Mouse (Mus musculus): ENCODE measurements around the gene Heatr1.

Gene Heatr1

DNA sequence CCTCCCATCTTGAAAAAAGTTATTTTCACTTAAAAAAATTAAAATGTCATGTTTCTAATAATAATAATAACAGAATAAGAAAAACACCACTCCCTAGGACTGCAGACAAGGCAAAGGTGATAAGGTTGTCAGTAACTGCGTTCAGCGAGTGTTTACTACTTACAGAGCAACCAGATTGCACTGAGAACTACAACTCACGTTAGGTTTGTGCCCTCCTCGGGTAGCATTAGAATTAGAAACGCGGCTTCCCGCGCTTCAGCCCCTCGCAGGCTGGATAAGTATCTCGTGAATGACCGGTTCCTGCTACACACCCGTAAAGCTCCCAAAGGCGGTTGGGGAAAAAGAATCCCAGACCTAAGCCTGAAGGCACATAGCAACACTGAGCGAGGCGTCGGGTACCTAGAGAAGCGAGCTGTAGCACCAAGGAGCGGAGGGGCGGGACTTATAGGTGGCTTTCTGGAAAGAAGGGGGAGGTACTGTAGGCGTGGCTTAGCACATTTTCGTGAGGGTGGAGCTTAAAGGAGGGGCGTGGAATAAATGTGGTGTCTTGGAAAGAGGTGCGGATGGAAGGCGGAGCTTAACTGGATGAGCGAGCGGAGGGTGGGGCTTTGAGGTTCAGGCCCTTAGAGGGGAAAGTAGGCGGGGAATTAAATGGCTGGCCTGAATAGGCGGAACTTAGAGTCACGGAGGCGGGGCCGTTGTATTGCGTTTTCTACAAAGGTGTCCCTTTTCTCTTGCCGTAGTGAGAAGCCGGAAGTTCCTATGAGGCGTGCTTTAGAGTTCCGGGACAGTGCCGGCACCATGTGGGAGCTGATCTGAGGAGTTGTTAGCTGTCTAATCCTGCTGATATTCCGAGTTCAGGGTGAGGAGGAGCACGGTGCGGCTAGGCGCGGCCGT, at the start of gene Heatr1:
Gene Heatr1, plus strand, starts transcription at position 419 of the 897 bp plus-strand sequence.
- CTCF ChIA-PET: interaction anchor here (0.6 to 1.5 kb wide), 2 partner anchors 22 to 137 kb away, joined by 3 to 16 read pairs; partner anchors contain the start of gene Mtr

GRCm38 (mm10) chr13:12346837-12347236, 48.0 kb upstream of the Heatr1 start:
- CTCF ChIA-PET: no interaction called here

- CTCF ChIA-PET: no interaction called here
These were observed 45.5 kb upstream of the Heatr1 start for GRCm38 (mm10) chr13:12349197-12349824.

DNA sequence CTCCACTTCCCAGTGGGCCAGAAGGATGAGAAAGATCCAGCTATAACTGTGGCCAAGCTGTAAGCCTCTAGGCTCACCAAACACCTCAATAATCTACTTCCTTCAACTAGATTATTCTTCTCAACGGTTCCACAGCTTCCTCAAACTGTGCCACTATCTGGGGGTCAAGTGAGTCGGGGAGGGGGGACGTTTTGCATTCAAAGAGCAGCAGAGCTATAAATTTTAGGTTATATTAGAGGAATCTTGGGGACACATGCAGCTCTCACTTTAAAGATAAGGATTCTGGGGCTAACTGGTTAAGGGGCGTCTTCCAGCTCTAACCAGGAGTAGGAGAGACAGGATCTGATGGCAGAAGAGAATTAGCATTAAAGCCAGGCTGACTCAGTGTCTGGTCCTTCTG, 38.6 kb upstream of the Heatr1 start:
- CTCF ChIA-PET: no interaction called here

DNA sequence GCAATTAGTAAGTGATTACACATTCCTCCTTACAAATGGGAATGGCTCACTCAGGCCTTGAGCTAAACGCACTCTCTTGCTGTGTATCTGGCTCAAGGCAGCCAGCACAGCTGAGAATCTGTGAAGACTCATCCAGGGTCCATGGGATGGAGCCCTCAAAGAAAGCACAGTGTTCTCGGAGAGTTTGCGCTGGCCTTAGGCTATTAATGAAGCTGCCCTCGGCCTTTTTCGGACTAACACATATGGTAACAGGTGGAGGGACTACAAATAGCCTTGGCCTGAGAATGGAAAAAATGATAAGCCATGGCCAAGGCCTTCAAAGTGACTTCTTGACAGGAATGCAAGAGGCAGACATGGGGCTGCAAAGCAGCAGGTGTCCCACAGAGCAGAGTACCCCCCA, 37.3 kb upstream of the Heatr1 start:
- CTCF ChIA-PET: interaction anchor here (0.8 kb wide), 1 partner anchor 266 kb away, joined by 12 read pairs; no protein-coding TSS in a partner anchor

DNA sequence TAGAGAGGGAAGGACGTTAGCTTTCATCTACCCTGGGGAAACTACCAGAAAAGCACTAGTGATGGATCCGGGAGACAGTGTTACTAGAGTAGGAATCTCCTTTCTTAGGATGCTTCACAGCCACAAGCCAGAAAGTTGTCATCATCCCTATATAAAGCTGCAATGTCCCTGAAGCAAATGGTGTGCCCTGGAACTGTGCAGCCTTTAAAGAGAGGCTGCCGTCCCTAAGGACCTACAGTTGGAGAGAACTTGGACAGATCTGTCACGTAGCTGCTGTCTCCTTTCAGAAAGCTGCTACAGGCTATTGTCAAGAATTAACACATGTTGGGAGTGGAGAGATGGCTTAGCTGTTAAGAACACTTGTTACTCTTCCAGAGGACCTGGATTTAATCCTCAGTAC, 33.3 kb upstream of the Heatr1 start:
- CTCF ChIA-PET: no interaction called here

DNA sequence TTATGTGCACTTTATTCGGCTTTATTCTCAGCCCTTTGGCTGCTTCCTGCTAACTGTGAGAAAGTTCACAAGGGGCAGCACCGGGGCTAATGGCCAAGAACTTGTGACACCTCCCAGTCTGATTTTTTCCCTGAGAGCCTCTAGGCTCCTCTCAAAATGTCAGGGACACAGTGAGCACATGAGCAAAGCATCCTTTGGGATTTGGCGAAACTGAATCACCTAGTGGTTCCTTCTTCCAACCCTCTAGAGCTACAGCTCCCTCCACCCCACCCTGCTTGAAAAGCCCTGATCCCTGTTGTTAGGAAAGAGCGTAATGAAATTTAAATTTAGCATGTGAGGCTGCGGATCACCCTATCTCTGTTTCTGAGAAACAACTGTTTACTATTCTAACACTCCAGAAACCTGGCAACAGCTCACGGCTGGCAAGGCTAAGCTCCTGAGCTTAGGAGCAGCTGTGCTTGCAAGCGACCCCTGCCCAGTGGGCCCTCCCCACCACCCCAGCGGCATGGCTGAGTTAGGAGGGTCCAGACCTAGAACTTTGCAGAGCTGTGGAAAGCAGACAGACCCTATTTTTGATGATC, 25.7 kb upstream of the Heatr1 start:
- CTCF ChIA-PET: no interaction called here

DNA sequence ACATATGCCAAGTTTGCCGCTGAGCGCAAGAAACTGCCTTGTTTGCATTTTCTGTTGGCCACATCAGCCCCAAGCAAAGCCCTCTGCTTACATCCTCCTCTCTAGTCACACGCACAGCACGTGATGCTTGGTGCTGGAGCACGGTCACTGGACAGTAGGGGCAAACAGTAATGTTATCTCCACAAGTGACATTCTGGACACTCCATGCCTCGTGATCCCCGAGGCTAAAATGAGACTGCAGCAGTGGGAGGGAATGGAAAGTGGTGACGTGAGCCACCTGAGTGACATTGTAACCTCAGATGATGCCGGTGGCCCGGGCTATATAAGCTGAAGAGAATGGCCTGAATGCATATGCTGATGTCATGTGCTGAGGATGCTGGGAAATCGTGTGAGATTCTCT, 24.9 kb upstream of the Heatr1 start:
- CTCF ChIA-PET: no interaction called here

DNA sequence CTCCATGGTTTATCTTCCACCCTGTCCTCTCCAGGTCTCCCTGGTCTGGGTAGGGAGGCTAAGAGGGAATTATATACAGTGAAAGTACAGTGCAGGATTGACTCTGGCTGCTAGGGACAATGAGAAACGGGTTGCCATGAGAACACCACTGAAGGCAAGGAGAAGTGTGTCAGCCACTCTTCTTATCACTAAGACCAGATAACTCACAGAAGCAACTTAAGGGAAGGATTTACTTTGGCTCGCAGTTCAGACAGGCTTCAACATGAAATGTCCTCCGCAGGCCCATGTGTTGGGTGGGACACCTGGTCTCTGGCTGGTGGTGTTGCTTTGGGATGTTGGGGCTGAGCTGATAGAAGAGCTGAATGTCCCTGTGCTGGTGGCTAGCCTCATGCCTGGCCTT, 22.1 kb upstream of the Heatr1 start:
- CTCF ChIA-PET: interaction anchor here (0.6 kb wide), 1 partner anchor 23 kb away, joined by 16 read pairs; no protein-coding TSS in a partner anchor

DNA sequence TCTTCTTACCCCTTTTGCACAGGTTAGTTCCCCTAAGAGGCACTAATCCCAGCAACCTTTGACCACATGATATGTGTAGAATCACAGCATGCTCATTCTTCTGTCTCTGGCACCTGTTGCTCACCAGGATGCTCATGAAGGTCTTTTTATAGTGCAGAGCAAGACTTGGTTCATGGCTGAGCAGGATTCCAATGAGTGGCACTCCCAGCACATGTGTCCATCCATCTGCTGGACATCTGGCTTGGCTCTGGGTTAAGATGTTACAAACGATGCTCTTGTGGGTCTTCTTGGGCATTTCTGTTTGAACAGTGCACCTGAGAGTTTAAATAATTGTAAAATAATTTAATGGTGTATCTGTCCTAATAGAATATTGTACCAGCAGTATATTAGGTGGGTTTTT, 18.0 kb upstream of the Heatr1 start:
- CTCF ChIA-PET: no interaction called here

DNA sequence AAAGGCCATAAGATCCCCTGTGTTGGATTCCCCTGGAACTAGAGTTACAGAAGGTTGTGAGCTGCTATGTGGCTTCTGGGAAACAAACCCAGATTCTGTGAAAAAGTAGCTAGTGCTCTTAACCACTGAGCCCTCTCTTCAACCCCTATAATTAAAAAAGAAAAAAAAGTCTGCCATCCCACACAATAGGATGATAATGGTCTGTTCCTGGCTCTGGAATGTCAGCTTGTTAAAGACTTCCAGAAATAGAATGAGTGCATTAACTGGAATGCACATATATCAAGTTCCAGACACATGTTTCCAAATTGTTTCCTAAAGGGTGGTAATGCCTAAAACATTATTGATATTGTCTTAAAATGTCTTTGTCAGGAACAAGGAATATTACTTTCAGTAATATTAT, 10.0 kb upstream of the Heatr1 start:
- CTCF ChIA-PET: no interaction called here

DNA sequence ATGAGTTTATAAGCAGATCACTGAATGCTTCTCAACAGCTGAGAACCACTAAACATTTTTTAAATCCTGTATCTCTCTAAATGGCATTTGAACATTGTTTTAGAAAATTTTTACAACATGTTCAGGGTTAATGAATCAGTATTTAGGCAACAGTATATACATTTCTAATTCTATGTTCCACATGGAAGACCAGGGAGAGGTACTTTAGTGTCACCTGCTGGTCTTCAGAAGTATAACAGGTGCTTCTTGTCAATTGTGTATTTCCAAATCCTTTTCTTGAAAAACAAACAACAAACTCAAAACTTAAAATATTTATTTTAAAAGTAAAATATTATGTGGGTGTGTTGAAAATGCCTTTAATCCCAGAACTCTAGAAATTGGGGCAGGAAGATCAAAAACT, 8.5 kb upstream of the Heatr1 start:
- CTCF ChIA-PET: no interaction called here

DNA sequence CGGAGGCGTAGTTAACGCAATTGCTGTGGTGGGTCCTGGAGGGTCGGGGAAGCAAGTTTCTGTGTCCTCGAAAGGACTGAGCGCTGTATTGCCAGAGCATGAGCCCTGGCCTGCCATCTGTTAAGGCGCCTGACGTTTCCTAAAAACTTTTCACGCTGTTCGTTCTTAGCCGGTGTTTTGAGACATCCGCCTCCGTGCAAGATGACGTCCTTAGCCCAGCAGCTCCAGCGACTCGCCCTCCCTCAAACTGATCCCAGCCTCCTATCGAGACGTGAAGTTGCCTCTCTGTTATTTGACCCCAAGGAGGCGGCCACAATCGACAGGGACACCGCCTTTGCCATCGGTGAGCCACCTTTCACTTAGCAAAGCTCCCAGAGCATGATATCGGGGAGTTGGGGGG, 744 bp downstream of the Heatr1 start:
- CTCF ChIA-PET: interaction anchor here (0.6 to 1.5 kb wide), 2 partner anchors 23 to 138 kb away, joined by 3 to 16 read pairs; partner anchors contain the start of gene Mtr

DNA sequence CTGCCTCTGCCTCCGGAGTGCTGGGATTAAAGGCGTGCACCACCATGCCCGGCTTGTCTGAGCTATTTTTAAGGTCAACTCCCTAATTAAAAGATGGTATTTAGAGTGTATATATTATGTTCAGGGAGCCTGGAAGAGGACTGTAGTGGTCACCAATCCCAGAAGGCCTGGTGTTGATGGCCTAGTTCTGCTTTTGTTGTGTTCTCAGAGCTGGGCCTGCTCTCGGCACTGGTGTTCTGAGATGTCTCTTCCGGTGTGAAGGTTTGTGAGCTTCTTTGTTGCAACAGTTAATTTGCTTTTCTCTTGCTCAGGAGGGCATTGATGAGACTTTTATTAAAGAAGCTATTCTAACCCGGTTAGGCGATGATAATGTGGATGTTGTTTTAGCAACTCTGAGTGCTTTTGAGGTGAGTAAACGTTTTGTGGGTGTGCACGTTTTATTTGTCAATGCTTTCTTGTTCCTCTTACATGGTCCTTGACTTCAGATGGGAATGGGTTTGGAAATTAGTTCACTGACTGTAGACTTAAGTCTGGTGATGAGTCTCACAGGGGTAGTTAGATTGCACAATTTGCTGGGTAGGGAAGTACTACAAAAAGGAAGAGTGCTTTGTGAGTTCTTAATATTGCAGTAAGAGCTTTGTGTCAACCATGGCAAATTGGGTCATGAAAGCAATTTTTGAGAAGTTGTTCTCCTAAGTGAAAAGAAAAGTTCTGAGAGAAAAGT, 13.7 kb downstream of the Heatr1 start:
- CTCF ChIA-PET: interaction anchor here (0.7 kb wide), 1 partner anchor 457 kb away, joined by 5 read pairs; no protein-coding TSS in a partner anchor

GRCm38 (mm10) chr13:12412016-12412415, 17.2 kb downstream of the Heatr1 start:
- CTCF ChIA-PET: no interaction called here

DNA sequence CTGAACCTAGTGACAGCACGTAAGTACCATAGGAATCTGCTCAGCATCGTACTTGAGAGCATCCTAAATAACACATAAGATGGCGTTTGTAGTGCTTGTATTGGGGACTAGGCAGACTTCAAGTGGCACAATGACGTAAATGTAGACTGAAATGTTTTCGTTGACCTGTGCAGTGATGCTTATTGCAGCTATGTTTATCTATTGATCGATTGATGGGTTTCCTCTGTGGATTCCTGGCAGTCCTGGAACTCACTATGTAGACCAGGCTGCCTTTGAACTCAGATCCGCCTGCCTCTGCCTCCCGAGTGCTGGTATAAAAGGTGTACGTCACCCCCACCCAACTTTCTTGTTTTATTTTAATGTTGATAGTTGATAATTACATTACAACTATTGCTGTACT, 25.8 kb downstream of the Heatr1 start:
- CTCF ChIA-PET: no interaction called here

DNA sequence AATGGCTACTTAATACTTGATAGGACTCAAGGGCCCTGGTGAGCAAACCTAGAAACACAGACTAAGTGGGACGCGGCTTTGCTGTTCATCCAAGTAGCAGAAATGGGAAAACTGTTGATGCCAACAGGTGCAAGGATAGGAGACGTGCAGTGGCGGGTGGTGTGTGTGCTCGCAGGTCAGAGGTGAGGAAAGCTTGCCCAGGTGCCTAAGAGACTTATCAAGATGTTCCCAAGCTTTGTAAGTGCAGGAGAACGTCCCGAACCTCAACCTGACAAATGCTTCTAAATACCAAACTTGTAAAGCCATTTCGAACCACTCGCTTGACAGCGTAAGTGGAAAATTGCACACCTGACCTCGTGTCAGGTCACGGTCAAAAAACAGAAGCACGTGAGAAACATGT, 33.7 kb downstream of the Heatr1 start:
- CTCF ChIA-PET: no interaction called here

- CTCF ChIA-PET: no interaction called here
These were observed 39.0 kb downstream of the Heatr1 start for GRCm38 (mm10) chr13:12433843-12434242.

DNA sequence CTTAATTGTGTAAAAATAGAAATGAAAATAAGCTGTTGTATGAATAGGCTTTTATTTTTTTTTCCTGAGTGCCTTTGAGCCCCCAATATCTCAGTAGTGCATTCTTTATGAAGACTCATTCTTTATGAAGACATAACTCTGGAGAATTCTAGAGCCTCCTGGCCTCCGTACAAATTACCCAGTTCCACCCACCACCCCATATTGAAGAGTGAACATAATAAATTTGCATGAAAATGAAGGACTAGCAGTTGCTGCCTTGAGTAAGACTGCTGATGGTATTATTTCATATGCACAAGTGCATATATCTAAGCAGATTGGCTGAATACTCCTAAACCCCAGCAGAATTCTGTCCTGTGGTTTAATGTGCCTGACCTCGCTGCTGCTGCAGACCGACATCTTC, 44.8 kb downstream of the Heatr1 start:
- CTCF ChIA-PET: no interaction called here

DNA sequence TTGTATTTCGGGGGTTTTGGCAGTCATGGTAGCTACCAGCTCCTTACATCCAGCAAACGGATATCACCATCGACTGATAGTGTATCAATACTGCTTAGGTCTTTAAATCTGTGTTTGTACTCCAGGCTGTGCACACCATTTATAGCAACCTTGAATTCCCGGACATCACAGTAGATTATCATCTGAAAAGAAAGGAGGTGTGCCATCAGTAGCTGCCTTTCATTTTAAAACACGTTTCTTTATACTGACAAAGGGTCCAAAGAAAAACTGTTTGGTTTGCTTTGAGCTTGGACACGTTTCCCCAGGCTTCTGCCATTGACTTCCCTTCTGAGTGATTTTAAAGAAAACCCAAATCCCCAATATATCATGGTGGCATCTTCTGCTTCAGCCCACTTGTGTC, 46.0 kb downstream of the Heatr1 start:
- CTCF ChIA-PET: no interaction called here

DNA sequence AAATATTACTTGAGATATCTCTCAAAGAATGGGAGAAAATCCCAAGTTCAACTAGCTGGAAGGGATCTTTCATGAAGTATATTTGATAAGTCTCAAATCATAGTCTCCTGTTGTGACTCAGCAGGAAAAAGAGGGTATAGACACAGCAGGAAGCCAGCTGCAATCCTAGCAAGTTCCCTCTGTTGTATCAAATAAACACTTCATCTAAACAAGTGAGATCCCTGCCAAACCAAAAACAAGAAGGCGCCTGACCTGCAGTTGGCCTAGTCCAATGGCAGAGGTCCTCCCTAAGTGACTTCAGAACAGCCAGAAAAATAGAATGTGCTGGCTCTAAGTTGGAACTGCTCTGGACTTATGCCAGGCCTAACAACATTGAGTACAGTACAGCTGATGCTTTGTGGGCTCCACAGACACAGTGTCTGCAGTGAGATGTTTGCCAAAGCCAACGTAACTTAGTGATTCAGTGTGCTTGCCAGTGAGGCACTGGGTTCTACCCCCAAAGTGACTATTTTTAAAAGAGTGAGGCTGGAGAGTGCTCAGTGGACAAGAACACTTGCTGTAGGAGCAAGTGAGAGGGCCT, 47.3 kb downstream of the Heatr1 start:
- CTCF ChIA-PET: no interaction called here

DNA sequence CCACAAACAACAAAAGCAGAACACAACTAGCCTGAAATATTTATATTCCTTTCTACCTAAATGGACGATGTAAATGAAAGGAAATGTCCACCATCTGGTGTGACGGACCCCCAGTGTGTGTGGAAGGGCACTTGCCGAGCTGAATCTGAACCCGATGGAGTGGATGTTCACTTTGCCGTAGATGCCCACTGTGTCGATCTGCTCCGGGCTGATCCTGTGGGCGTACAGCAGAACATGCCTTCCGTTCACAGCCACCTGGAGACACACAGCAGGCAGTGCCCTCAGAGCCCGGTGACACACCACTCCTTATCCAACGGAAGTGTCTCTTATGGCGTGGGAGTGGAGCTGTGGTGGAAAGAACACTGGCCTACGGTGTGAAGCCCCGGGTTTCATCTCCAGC, 58.3 kb downstream of the Heatr1 start:
- CTCF ChIA-PET: no interaction called here

All from spleen, embryonic (tissue).